Mouse (Mus musculus) lung, postnatal 0 days (tissue): ENCODE data around the gene Dock2.

Experiments used
- CTCF ChIP-seq: IDR thresholded peaks from 2 replicates; pipeline ENCODE4 v1.5.1; 2016; ENCODE audit warnings: antibody characterized with exemption, mild to moderate bottlenecking
- EP300 ChIP-seq: IDR thresholded peaks from 2 replicates; pipeline ENCODE4 v1.6.1; 2016; ENCODE audit warnings: antibody characterized with exemption, mild to moderate bottlenecking, control low read depth

DNA sequence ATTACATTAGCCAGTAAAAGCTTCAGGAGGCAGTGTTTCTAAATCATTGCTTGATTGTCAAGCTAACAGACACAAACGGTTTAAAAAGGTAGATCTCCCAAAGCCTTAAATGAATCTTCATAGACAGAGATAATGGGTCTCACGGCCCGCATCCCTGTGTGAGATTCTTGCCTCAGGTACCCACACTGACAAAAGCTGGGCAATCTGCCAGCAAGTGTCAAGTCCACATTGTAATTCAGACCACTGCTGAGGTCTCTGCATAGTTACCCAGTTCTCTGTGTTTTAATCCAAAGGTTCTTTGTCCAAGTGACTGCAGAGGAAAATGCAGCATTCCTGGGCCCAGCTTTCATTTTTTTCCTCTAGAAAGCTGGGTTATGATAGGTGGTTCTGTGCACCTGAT, 315.1 kb downstream of the Dock2 start:
- TF ChIP-seq CTCF (no peak), EP300 (no peak)
